Mouse (Mus musculus): ENCODE data around the gene Rnf215. TPM values are rescaled to one million over a fixed set of nuclear protein-coding genes. Genes with fewer than 3 reads are reported as not detected.

Rnf215 gene
- 33.5 and 36.5 TPM in 2 replicates for polyA plus RNA-seq (2015; fragmentation: Nextera tagmentation; extraction: Ambion mirVana)

DNA sequence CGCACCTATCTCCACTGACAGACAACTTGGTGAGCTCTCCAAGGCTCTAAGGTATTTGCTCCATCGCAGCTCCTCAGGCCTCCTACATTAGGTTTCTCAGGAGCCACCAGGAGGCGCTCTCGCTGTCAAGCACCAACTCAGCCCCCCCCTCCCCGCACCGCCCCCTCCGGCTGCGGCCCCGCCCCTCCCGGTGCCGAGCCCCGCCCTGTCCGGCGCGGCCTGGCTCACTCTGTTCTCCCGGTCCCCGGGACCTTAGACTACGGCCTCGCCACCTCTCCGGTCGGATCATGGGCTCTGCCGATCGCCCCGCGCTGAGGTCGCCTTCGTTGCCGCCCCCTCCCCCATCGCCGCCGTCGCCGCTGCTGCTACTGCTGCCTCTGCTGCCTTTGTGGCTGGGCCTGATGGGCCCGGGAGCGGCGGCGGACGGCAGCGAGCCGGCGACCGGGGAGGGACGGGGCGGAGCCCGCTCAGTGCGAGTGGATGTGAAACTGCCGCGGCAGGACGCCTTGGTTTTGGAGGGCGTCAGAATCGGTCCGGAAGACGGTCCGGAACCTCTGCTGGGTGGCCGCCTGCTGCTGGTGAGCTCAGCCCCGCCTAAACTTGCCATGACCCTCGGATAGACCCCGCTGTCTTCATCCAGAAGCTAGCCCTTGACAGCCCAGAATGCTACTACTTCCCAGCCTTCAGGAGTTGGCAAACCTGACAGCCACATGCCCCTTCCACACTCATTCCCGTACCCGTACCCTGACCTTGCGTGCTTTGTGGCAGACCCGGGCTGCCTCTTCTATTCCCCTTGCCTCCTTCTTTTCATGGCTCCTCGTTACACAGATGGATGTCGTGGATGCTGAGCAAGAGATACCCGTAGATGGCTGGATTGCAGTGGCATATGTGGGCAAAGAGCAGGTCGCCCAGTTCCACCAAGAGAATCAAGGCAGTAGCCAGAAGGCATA lies at the start of gene Rnf215:
TSS of gene Rnf215 (plus strand) at position 217 of the 950 bp plus-strand sequence.

DNA sequence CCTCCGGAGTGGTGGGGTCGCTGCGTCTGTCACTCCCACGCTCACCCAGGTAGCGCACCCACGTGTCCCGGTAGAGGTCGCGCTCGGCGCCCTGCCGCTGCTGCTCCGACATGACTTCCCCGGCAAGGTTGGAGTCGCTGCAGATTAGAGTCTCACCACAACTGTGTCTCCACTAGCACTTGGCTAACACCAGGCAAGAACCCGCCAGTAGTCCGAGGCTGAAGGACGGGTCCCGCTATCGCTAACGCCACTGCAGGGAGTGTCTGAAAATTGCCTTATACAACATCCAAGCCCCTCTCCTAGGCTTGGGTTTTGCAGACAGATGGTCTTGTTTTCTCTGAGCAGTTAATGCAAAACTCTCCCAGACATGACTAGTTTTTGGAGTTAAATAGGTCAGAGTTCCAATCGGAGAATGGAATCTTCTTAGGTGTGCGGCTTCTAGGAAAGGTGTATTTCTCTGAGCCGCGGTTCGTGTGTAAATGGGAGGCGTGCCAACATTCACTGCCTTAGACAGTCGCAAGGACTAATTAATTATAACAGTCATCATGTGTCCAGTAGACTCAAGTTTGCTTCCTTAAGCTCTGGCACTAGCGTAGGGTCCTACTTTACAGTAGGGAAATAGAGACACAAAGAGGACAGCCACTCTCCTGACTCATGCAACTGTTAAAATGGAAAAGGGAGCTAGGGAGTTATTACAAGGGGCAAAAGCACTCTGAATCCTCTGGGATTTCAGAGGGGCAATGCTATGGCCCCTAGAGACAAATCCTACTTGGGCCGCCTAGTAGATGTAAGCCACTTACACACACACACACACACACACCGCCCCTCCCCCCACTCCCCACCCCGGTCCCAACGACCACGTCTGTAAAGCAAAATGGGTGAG lies 39.6 kb upstream of the Rnf215 start, which contains the start of gene Mtfp1:
TSS of gene Mtfp1 (minus strand) at position 275 of the 883 bp plus-strand sequence.

DNA sequence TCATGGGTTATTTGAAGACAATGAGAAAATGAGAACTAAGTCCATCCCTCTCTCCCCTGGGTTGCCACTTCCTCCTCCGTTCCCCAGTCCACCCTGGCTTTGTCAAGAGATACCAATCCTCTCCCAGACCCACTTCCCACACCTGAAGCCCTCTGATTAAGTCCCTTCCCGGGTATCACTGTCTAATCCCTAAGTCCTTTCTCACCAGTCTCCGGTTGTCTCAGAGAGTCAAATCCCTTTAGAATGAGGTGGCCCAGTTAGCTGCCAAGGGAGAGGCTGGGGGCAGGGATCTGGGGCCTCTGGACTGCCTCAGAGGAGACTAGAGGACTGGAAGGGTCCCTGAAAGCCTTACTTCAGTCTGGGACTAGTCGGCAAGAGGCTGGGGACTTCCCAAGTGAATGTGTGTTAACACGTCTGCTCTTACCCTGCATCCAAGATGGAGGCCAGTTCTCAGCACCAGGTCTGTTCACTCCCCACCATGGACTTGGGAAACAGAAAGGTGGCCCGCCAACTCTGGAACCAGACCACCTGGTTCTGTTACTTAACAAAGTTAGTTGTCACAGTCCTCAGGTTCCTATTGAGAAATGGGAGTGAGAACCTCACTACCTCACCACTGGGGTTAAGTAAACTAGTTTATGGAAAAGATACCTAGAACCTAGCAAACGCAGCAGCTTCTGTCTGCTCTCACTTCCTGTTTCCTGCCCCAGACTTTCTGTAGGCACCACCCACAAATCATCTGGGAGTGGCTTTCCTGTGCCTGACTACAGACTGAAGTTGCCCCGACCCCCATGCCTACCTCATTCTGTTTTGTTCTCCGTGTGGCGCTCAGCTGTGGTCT lies 12.0 kb upstream of the Rnf215 start, which contains the start of gene Sec14l2:
TSS of gene Sec14l2 (minus strand) at position 674 of the 838 bp plus-strand sequence.

DNA sequence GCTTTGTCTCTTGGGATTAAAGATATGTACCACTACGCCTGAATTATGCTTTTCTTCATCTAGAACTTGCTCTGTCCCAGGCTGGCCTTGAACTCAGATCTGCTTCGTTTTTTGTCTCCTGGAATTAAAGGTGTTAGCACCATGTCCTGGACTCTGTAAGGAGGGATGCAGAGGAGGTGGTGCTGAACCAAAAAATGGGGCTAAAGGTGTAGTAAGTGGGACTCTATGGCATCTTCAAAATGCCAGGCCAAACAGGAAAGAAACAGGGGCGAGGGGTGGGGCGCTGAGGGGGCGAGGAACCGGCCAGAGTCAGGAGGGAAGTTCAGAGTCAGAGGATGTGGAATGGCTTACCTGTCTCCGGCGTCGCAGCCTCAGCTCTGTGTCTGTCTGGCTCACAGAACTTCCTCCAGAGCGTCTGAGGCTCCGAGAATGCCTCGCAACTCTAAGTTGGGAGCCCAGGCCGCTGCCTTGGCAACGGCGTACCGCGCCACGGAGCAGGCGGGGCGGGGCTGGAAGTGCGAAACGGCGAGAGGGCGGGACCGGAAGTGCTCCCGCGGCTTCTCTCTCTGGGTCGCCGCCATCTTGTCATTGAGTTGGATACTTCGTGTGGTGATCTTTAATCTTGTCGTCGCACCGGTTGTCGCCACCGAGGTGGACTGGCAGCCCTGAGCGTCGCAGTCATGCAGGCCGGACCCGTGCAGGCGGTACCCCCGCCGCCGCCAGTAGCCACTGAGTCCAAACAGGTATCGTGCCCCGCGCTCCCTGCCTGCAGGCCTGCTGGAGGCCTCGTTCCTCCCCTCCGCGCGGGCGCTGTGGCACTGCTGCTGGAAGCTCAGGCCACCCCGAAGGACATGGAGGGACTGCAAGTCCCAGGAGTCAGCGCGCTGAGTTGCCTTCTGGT lies 25.1 kb downstream of the Rnf215 start, which contains the start of the genes Ccdc157 and Sf3a1:
TSS of gene Ccdc157 (minus strand) at position 486 of the 901 bp plus-strand sequence.
TSS of gene Sf3a1 (plus strand) at position 543 of the 901 bp plus-strand sequence.

DNA sequence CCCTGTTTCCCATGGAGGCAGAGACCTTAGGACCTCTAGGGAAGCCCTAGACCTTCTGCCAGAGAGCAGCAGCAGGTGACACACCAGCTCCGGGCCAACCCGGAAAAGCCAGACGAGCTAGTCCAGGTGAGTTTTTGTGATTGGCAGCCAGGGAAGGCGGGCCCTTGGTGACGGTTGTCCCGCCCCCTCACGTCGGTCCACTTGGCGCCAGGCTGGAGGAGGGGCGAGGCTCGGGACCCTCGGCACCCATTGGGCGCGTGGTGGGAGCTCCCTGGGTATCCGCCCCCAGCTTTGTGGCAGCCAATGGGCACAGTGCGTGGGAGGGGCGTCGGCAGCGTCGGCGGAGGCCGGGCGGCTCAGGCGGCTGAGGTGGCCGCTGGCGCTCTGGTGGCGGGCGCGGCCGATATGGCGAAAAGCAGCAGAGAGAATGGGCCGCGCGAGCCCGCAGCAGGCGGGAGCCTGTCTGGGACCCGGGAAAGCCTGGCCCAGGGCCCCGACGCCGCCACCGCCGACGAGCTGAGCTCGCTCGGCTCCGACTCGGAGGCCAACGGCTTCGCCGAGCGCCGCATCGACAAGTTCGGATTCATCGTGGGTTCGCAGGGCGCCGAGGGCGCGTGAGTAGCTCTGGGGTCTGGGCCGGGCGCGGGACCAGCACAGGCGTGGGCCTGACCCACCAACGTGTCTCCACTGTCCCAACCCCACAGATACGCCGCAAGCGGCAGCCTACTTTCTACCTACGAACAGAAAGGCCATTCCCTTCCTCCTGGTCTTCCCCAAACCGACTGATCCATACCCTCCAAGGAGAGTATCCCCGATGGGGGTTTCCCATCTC lies 51.7 kb downstream of the Rnf215 start, which contains the start of gene Tbc1d10a:
TSS of gene Tbc1d10a (plus strand) at position 304 of the 832 bp plus-strand sequence.

Small RNAs within 50 kb of the gene (microRNA-seq; reads per million reads assigned to microRNA genes)
- 5.3 reads per million, percentile 7 among the genes with 10 or more reads in this experiment for gene Mir3060 (ENCODE audit: borderline replicate concordance, insufficient number of aligned reads)

Other genes starting within 250 kb of the Rnf215 start
- 0.13 and 0.15 TPM in 2 replicates for gene 4921536K21Rik, start 240.1 kb upstream of the Rnf215 start, polyA plus RNA-seq (2015; fragmentation: Nextera tagmentation; extraction: Ambion mirVana)
- gene Dusp18, start 240.0 kb upstream of the Rnf215 start, polyA plus RNA-seq (2015; fragmentation: Nextera tagmentation; extraction: Ambion mirVana) = 4.4 and 4.7 TPM in 2 replicates
- 4.9 and 6.8 TPM in 2 replicates for gene Slc35e4, start 220.5 kb upstream of the Rnf215 start, polyA plus RNA-seq (2015; fragmentation: Nextera tagmentation; extraction: Ambion mirVana)
- 87.0 and 165 TPM in 2 replicates for gene Tcn2, start 203.0 kb upstream of the Rnf215 start, polyA plus RNA-seq (2015; fragmentation: Nextera tagmentation; extraction: Ambion mirVana)
- 44.4 and 61.7 TPM in 2 replicates for gene Pes1, start 171.2 kb upstream of the Rnf215 start, polyA plus RNA-seq (2015; fragmentation: Nextera tagmentation; extraction: Ambion mirVana)
- 0.11 TPM in 2 replicates for gene 4930556J24Rik, start 158.4 kb upstream of the Rnf215 start, polyA plus RNA-seq (2015; fragmentation: Nextera tagmentation; extraction: Ambion mirVana)
- gene Gal3st1, start 151.6 kb upstream of the Rnf215 start, polyA plus RNA-seq (2015; fragmentation: Nextera tagmentation; extraction: Ambion mirVana) = 2.8 TPM in 2 replicates
- gene Sec14l4, start 103.7 kb upstream of the Rnf215 start, polyA plus RNA-seq (2015; fragmentation: Nextera tagmentation; extraction: Ambion mirVana) = 0.46 and 0.57 TPM in 2 replicates
- gene Sec14l3, start 70.4 kb upstream of the Rnf215 start, polyA plus RNA-seq (2015; fragmentation: Nextera tagmentation; extraction: Ambion mirVana) = 0.72 and 1.3 TPM in 2 replicates
- gene Mtfp1, start 39.8 kb upstream of the Rnf215 start, polyA plus RNA-seq (2015; fragmentation: Nextera tagmentation; extraction: Ambion mirVana) = 9.5 and 17.3 TPM in 2 replicates
- gene Sec14l2, start 11.8 kb upstream of the Rnf215 start, polyA plus RNA-seq (2015; fragmentation: Nextera tagmentation; extraction: Ambion mirVana) = 2.3 and 3.0 TPM in 2 replicates
- 4.4 and 5.4 TPM in 2 replicates for gene Ccdc157, start 25.1 kb downstream of the Rnf215 start, polyA plus RNA-seq (2015; fragmentation: Nextera tagmentation; extraction: Ambion mirVana)
- gene Sf3a1, start 25.1 kb downstream of the Rnf215 start, polyA plus RNA-seq (2015; fragmentation: Nextera tagmentation; extraction: Ambion mirVana) = 19.8 and 21.3 TPM in 2 replicates
- gene Tbc1d10a, start 51.6 kb downstream of the Rnf215 start, polyA plus RNA-seq (2015; fragmentation: Nextera tagmentation; extraction: Ambion mirVana) = 23.1 and 23.3 TPM in 2 replicates
- gene Castor1, start 83.0 kb downstream of the Rnf215 start, polyA plus RNA-seq (2015; fragmentation: Nextera tagmentation; extraction: Ambion mirVana) = 12.2 and 14.9 TPM in 2 replicates
- gene Osm, start 101.2 kb downstream of the Rnf215 start, polyA plus RNA-seq (2015; fragmentation: Nextera tagmentation; extraction: Ambion mirVana) = 0.32 and 0.49 TPM in 2 replicates
- gene Lif, start 122.4 kb downstream of the Rnf215 start, polyA plus RNA-seq (2015; fragmentation: Nextera tagmentation; extraction: Ambion mirVana) = 0.20 and 0.22 TPM in 2 replicates